Mouse (Mus musculus): Measurements from ENCODE around the gene Ccdc38. TPM values are rescaled to one million over a fixed set of nuclear protein-coding genes. Genes with fewer than 3 reads are reported as not detected.

Gene Ccdc38
- polyA plus RNA-seq, 1 experiment, result 137 TPM

GRCm38 (mm10) chr10:93567841-93568566 lies 27.6 kb downstream of the Ccdc38 start:
- Histone ChIP-seq H3K27me3 (ENCODE audit: control insufficient read depth, insufficient read depth, low read length) (no peaks in the 10 kb centered on the region), H3K4me1 (ENCODE audit: control insufficient read depth, insufficient read depth, low read length) (no peaks in the 10 kb centered on the region), H3K36me3 (ENCODE audit: control insufficient read depth, insufficient read depth, low read length) (no peaks in the 10 kb centered on the region), H3K27ac (ENCODE audit: control insufficient read depth, insufficient read depth, low read depth, low read length) (no peak overlapping the region), H3K4me3 (ENCODE audit: control insufficient read depth, low read depth, low read length) (no peak overlapping the region)
- TF ChIP-seq POLR2A (IDR thresholded peaks at IDR 0.05; ENCODE audit: control insufficient read depth, low read depth, low read length), result no peak
- TF ChIP-seq CTCF (IDR thresholded peaks at IDR 0.05; ENCODE audit: control insufficient read depth, insufficient read depth, insufficient replicate concordance, low read depth, low read length), result no peak

- no peak for TF ChIP-seq POLR2A (IDR thresholded peaks at IDR 0.05; ENCODE audit: control insufficient read depth, low read depth, low read length)
- TF ChIP-seq CTCF (IDR thresholded peaks at IDR 0.05; ENCODE audit: control insufficient read depth, insufficient read depth, insufficient replicate concordance, low read depth, low read length), result no peak
- Histone ChIP-seq H3K27ac (ENCODE audit: control insufficient read depth, insufficient read depth, low read depth, low read length) (no peak overlapping the region), H3K27me3 (ENCODE audit: control insufficient read depth, insufficient read depth, low read length) (no peaks in the 10 kb centered on the region), H3K4me3 (ENCODE audit: control insufficient read depth, low read depth, low read length) (no peak overlapping the region), H3K36me3 (ENCODE audit: control insufficient read depth, insufficient read depth, low read length) (no peaks in the 10 kb centered on the region), H3K4me1 (ENCODE audit: control insufficient read depth, insufficient read depth, low read length) (no peaks in the 10 kb centered on the region)
Measured at GRCm38 (mm10) chr10:93568671-93569070, 28.2 kb downstream of the Ccdc38 start.

GRCm38 (mm10) chr10:93572209-93572608 lies 31.8 kb downstream of the Ccdc38 start:
- no peaks in the 10 kb centered on the region for H3K36me3 ChIP-seq (ENCODE audit: control insufficient read depth, insufficient read depth, low read length)

GRCm38 (mm10) chr10:93574966-93575365 lies 34.5 kb downstream of the Ccdc38 start:
- Histone ChIP-seq H3K4me1 (ENCODE audit: control insufficient read depth, insufficient read depth, low read length) (no peaks in the 10 kb centered on the region), H3K36me3 (ENCODE audit: control insufficient read depth, insufficient read depth, low read length) (no peaks in the 10 kb centered on the region), H3K4me3 (ENCODE audit: control insufficient read depth, low read depth, low read length) (no peak overlapping the region), H3K27ac (ENCODE audit: control insufficient read depth, insufficient read depth, low read depth, low read length) (no peak overlapping the region), H3K27me3 (ENCODE audit: control insufficient read depth, insufficient read depth, low read length) (no peaks in the 10 kb centered on the region)
- TF ChIP-seq POLR2A (IDR thresholded peaks at IDR 0.05; ENCODE audit: control insufficient read depth, low read depth, low read length) (no peak), CTCF (IDR thresholded peaks at IDR 0.05; ENCODE audit: control insufficient read depth, insufficient read depth, insufficient replicate concordance, low read depth, low read length) (no peak)

More at GRCm38 (mm10) chr10:93572209-93572608, 31.8 kb downstream of the Ccdc38 start:
- no peak for TF ChIP-seq POLR2A (IDR thresholded peaks at IDR 0.05; ENCODE audit: control insufficient read depth, low read depth, low read length)
- no peak for TF ChIP-seq CTCF (IDR thresholded peaks at IDR 0.05; ENCODE audit: control insufficient read depth, insufficient read depth, insufficient replicate concordance, low read depth, low read length)
- Histone ChIP-seq H3K27ac (ENCODE audit: control insufficient read depth, insufficient read depth, low read depth, low read length) (no peak overlapping the region), H3K4me3 (ENCODE audit: control insufficient read depth, low read depth, low read length) (no peak overlapping the region), H3K4me1 (ENCODE audit: control insufficient read depth, insufficient read depth, low read length) (no peaks in the 10 kb centered on the region), H3K27me3 (ENCODE audit: control insufficient read depth, insufficient read depth, low read length) (no peaks in the 10 kb centered on the region)

GRCm38 (mm10) chr10:93575960-93576359 lies 35.5 kb downstream of the Ccdc38 start:
- no peak overlapping the region for H3K27ac ChIP-seq (ENCODE audit: control insufficient read depth, insufficient read depth, low read depth, low read length)
- no peaks in the 10 kb centered on the region for H3K27me3 ChIP-seq (ENCODE audit: control insufficient read depth, insufficient read depth, low read length)
- H3K4me1 ChIP-seq (ENCODE audit: control insufficient read depth, insufficient read depth, low read length), result no peaks in the 10 kb centered on the region
- no peaks in the 10 kb centered on the region for H3K36me3 ChIP-seq (ENCODE audit: control insufficient read depth, insufficient read depth, low read length)
- TF ChIP-seq CTCF (IDR thresholded peaks at IDR 0.05; ENCODE audit: control insufficient read depth, insufficient read depth, insufficient replicate concordance, low read depth, low read length), result no peak
- no peak for TF ChIP-seq POLR2A (IDR thresholded peaks at IDR 0.05; ENCODE audit: control insufficient read depth, low read depth, low read length)
- no peak overlapping the region for H3K4me3 ChIP-seq (ENCODE audit: control insufficient read depth, low read depth, low read length)

GRCm38 (mm10) chr10:93577271-93577886 lies 36.9 kb downstream of the Ccdc38 start:
- Histone ChIP-seq H3K27me3 (ENCODE audit: control insufficient read depth, insufficient read depth, low read length) (no peaks in the 10 kb centered on the region), H3K36me3 (ENCODE audit: control insufficient read depth, insufficient read depth, low read length) (no peaks in the 10 kb centered on the region), H3K27ac (ENCODE audit: control insufficient read depth, insufficient read depth, low read depth, low read length) (no peak overlapping the region), H3K4me1 (ENCODE audit: control insufficient read depth, insufficient read depth, low read length) (no peaks in the 10 kb centered on the region), H3K4me3 (ENCODE audit: control insufficient read depth, low read depth, low read length) (no peak overlapping the region)
- TF ChIP-seq CTCF (IDR thresholded peaks at IDR 0.05; ENCODE audit: control insufficient read depth, insufficient read depth, insufficient replicate concordance, low read depth, low read length) (peak; percentile 53; the same call in 1 of the 2 replicates), POLR2A (IDR thresholded peaks at IDR 0.05; ENCODE audit: control insufficient read depth, low read depth, low read length) (no peak)

- TF ChIP-seq POLR2A (IDR thresholded peaks at IDR 0.05; ENCODE audit: control insufficient read depth, low read depth, low read length) (no peak), CTCF (IDR thresholded peaks at IDR 0.05; ENCODE audit: control insufficient read depth, insufficient read depth, insufficient replicate concordance, low read depth, low read length) (no peak)
- Histone ChIP-seq H3K4me3 (ENCODE audit: control insufficient read depth, low read depth, low read length) (peak overlapping the region; percentile 91), H3K36me3 (ENCODE audit: control insufficient read depth, insufficient read depth, low read length) (no peaks in the 10 kb centered on the region), H3K27ac (ENCODE audit: control insufficient read depth, insufficient read depth, low read depth, low read length) (peak overlapping the region; percentile 71), H3K4me1 (ENCODE audit: control insufficient read depth, insufficient read depth, low read length) (no peaks in the 10 kb centered on the region), H3K27me3 (ENCODE audit: control insufficient read depth, insufficient read depth, low read length) (no peaks in the 10 kb centered on the region)
Measured at GRCm38 (mm10) chr10:93588796-93589195, 48.4 kb downstream of the Ccdc38 start.
